Mouse (Mus musculus) thymus, adult 2 months (tissue): ENCODE measurements around the gene Cd84.

Experiments
- CTCF ChIP-seq: fragments of 200-500 bp; IDR thresholded peaks from 2 replicates; pipeline ENCODE4 v1.5.1; 2012; ENCODE audit warnings: mild to moderate bottlenecking, control low read depth, low read length, moderate library complexity, borderline replicate concordance; ENCODE audit not compliant: control insufficient read depth, poor library complexity, insufficient read depth; ENCODE audit errors: extremely low read depth
- POLR2A ChIP-seq: fragments of 200-500 bp; IDR thresholded peaks from 2 replicates; pipeline ENCODE4 v1.6.1; 2012; ENCODE audit warnings: mild to moderate bottlenecking, low read length, control low read depth, moderate library complexity; ENCODE audit not compliant: control insufficient read depth, poor library complexity, insufficient read depth; ENCODE audit errors: extremely low read depth

- TF ChIP-seq POLR2A (no peak), CTCF (no peak)
Measured at GRCm38 (mm10) chr1:171933851-171934250, 94.4 kb downstream of the Cd84 start.
